Mouse (Mus musculus) lung, embryonic 16.5 days (tissue): ENCODE results near the gene Stoml1. TPM values are rescaled to one million over a fixed set of nuclear protein-coding genes. Genes with fewer than 3 reads are reported as not detected.

Experiments used
- ATAC-seq: fragments of 200-750 bp; cut with Nextera tagmentation; 2 replicates; pipeline ENCODE4 v1.8.0; 2017; ENCODE audit warnings: low read depth, mild to moderate bottlenecking, moderate library complexity
- H3K27ac ChIP-seq: fragments of 300-500 bp; sonication (generic); 2 replicates; pipeline ENCODE4 v1.5.1; 2014; ENCODE audit warnings: mild to moderate bottlenecking, control low read depth, low read length
- H3K27me3 ChIP-seq: fragments of 300-500 bp; sonication (generic); 2 replicates; pipeline ENCODE4 v1.6.1; 2014; ENCODE audit warnings: low read depth, low read length, mixed read lengths; ENCODE audit not compliant: control insufficient read depth, insufficient read depth
- H3K36me3 ChIP-seq: fragments of 300-500 bp; sonication (generic); 2 replicates; pipeline ENCODE4 v1.6.1; 2014; ENCODE audit warnings: low read length; ENCODE audit not compliant: control insufficient read depth, insufficient read depth
- H3K4me1 ChIP-seq: fragments of 300-500 bp; sonication (generic); replicated peaks from 2 replicates; pipeline ENCODE4 v1.6.1; 2014; ENCODE audit warnings: low read length, mixed read lengths; ENCODE audit not compliant: control insufficient read depth, insufficient read depth
- H3K4me2 ChIP-seq: fragments of 300-500 bp; sonication (generic); 2 replicates; pipeline ENCODE4 v1.6.1; 2014; ENCODE audit warnings: low read depth, low read length, control low read depth
- H3K4me3 ChIP-seq: fragments of 300-500 bp; sonication (generic); 2 replicates; pipeline ENCODE4 v1.5.1; 2014; ENCODE audit warnings: mild to moderate bottlenecking, low read length, control low read depth
- H3K9ac ChIP-seq: fragments of 300-500 bp; sonication (generic); 2 replicates; pipeline ENCODE4 v1.6.1; 2014; ENCODE audit warnings: low read length, control low read depth
- H3K9me3 ChIP-seq: fragments of 300-500 bp; sonication (generic); 2 replicates; pipeline ENCODE4 v1.6.1; 2016; ENCODE audit warnings: low read length; ENCODE audit not compliant: control insufficient read depth
- WGBS: fragments of 180-500 bp; shearing (Covaris S2); extraction: QIAGEN DNeasy Blood & Tissue Kit; methylation state at CpG from one replicate; pipeline ENCODE4 v1.1.7; 2014; 5-methylcytosine and 5-hydroxymethylcytosine counted together
- polyA plus RNA-seq: library from polyadenylated mRNA; unstranded; fragments of >200 nt; fragmentation: Nextera tagmentation; extraction: Ambion mirVana; gene quantifications from 2 replicates; pipeline ENCODE4 v1.2.1, GENCODE M21; 2015

Gene Stoml1
- polyA plus RNA-seq, 1 experiment from 2014 or later: 28.7 TPM

DNA sequence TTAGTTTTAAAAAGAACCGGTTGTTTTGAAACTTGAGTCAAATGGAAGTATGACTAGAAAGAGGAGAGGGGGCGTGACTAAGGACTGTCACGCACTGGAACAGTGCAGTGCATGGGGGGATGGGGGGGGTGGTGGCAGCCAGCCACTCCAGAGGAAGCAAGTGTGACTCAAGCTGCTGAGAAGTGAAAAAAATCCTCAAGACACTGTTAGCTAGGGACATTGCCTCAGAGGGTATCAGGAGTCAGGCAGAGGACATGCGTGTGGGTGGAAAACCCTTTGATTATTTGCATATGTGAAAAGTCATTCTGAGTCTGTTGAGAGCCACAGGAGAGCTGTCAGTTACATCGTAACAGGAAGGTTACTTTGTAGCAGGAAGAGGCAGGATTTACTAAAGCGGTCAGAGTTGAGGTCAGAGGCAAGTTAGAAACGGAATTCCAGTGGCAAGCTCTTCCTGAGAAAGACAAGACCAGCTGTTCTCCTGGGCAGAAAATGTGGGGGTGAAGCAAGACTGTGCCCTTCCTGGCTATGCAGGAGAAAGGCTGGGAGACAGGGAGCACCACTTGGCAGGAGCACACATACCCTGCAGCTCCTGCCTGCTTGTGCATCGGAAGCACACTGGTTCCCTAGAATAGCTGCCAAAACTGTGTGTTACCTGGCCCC, 22.3 kb downstream of the Stoml1 start:
- H3K27ac ChIP-seq: peak overlapping the region; percentile 76
- H3K27me3 ChIP-seq: no peaks in the 10 kb centered on the region
- peak overlapping the region; percentile 4; the same call in 1 of the 2 replicates for H3K4me3 ChIP-seq
- H3K9ac ChIP-seq: peak overlapping the region; percentile 30; the same call in 1 of the 2 replicates
- peak; percentile 96 for ATAC-seq
- no peaks in the 10 kb centered on the region for H3K9me3 ChIP-seq
- H3K36me3 ChIP-seq: no peaks in the 10 kb centered on the region
- 3% methylated on average over 8 of the region's 8 CpGs for WGBS
- peak overlapping the region; percentile 37 for H3K4me2 ChIP-seq
- H3K4me1 ChIP-seq: peaks cover 18% of the 10 kb centered on the region

DNA sequence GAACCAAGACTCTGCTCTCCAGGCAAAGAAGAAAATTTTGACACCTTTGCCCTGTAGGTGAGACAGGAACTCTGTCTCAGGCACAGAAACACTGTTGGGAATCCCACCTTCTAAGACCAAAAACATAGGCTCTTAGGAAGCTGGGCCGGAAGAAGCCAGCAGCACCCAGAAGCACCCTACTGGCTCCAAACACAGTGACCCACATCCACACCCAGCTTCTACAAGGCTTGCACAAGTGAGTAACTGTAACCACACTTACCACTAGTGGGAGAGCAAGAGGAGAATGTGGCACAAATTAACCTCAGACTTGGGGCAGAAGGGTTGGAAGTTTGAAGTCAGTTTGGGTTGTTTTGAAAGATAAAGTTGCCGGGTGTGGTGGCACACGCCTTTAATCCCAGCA, 22.8 kb downstream of the Stoml1 start:
- no peak for ATAC-seq
- H3K9me3 ChIP-seq: no peaks in the 10 kb centered on the region
- peak overlapping the region; percentile 30; the same call in 1 of the 2 replicates for H3K9ac ChIP-seq
- peak overlapping the region; percentile 4; the same call in 1 of the 2 replicates for H3K4me3 ChIP-seq
- no peaks in the 10 kb centered on the region for H3K27me3 ChIP-seq
- 62% methylated on average over 3 of the region's 3 CpGs for WGBS
- peak overlapping the region; percentile 76 for H3K27ac ChIP-seq
- no peaks in the 10 kb centered on the region for H3K36me3 ChIP-seq
- H3K4me2 ChIP-seq: peak overlapping the region; percentile 37
- peaks cover 20% of the 10 kb centered on the region for H3K4me1 ChIP-seq

DNA sequence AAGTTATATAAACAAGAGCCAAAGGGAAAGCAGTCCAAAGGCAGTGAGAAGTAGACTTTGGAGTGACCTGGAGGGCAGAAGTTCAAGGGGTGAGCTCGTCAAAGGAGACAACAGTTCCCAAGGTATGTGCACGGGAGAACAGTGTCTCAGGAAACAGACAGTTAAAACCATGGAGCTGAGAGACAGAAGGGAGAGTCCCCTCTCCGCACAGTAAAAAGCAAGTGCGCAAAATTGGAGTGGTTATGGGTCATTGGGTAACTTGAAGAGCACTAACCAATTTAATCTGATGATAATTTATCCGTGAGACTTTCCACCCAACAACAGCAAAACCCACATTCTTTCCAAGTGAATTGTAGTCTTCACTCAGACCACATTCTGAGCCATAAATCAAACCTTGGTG, 23.4 kb downstream of the Stoml1 start:
- H3K27ac ChIP-seq: peak overlapping the region; percentile 16; the same call in 1 of the 2 replicates

DNA sequence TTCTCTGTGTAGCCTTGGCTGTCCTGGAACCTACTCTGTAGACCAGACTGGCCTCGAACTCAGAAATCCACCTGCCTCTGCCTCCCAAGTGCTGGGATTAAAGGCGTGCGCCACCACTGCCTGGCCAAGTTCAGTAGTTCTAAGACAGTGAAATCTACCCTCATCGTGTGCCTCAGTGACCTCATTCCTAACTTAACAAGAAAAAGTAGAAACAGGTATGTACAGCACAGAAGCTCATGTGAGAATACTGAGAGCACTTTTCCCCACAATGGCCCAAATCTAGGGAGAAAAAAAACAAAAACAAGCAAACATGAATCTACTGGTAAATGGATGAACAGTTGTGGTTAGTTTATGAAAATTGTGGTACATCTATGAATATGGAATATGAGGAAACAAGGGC, 25.3 kb downstream of the Stoml1 start:
- no peak for ATAC-seq
- 92% methylated on average over 4 of the region's 4 CpGs for WGBS

More for the DNA sequence above, 23.4 kb downstream of the Stoml1 start:
- 56% methylated on average over 5 of the region's 5 CpGs for WGBS
- no peaks in the 10 kb centered on the region for H3K9me3 ChIP-seq
- no peaks in the 10 kb centered on the region for H3K36me3 ChIP-seq
- no peak for ATAC-seq
- H3K4me3 ChIP-seq: no peak overlapping the region
- H3K27me3 ChIP-seq: no peaks in the 10 kb centered on the region
- H3K4me1 ChIP-seq: peaks cover 20% of the 10 kb centered on the region
- H3K4me2 ChIP-seq: no peak overlapping the region
- H3K9ac ChIP-seq: no peak overlapping the region

DNA sequence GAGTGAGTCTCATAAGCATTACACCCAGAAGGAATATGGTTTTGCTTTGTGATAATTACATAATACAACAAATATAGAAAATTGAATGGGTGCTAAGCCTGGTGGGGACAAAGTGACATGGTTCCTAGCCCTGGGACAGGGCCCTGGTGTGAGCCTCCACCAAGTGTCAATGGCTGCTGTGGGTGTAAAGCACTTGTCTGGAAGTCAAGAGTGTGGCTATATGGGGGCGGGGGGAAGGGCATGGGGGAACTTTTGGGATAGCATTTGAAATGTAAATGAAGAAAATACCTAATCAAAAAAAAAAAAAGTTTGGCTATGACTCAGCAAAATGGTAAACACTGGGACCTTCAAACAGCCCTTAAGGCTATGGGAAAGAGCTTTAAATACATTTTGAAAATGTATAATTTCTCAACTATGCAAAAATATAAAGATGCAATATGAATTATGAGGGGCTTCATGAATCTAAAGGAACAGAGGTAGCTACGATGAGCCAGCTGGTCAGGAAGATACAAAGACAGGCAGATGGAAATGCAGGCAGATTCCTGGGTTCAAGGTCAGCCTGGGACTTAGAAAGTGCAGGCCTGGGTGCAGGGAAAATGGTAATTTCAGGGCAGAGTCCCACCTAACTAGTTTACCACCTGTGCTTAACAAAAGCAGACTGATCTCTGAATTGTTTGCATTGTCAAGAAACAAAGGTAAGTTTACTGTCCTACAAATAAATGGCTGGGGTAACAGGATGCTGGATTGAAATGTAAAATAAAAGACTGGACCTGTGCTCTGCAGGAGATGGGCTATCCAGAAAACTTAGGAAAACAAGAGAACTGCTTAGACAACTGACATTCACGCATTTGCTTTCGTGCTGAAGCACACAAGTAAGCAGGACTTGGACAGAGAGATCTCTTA, 26.1 kb downstream of the Stoml1 start:
- H3K4me1 ChIP-seq: peaks cover 22% of the 10 kb centered on the region
- H3K36me3 ChIP-seq: no peaks in the 10 kb centered on the region
- H3K27ac ChIP-seq: no peak overlapping the region
- WGBS: 59% methylated on average over 4 of the region's 4 CpGs
- H3K27me3 ChIP-seq: no peaks in the 10 kb centered on the region
- no peak overlapping the region for H3K4me2 ChIP-seq
- no peaks in the 10 kb centered on the region for H3K9me3 ChIP-seq
- no peak for ATAC-seq
- no peak overlapping the region for H3K4me3 ChIP-seq
- no peak overlapping the region for H3K9ac ChIP-seq

More for the DNA sequence above, 25.3 kb downstream of the Stoml1 start:
- Histone ChIP-seq H3K9me3 (no peaks in the 10 kb centered on the region), H3K27ac (no peak overlapping the region), H3K9ac (no peak overlapping the region), H3K4me2 (no peak overlapping the region), H3K4me3 (no peak overlapping the region), H3K27me3 (no peaks in the 10 kb centered on the region), H3K36me3 (no peaks in the 10 kb centered on the region), H3K4me1 (peaks cover 20% of the 10 kb centered on the region)

DNA sequence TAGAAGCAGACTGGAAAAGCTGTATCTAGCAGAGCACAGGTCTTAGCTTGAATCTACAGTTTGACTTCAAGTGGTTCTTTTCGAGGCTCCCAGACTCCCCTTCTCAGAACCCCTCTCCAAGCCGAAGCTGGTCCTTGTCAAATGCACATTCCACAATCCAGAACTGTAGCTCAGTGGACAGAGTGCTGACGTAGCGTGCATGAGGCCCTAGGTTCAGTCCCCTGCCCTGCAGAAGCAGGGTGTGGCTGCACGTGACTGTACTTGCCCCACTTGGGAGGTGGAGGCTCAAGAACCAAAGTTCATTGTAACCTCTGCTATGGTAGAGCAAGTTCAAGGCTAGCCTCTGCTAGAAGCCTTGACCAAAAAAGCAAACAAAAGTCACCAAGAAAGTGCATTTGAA, 26.8 kb downstream of the Stoml1 start:
- Histone ChIP-seq H3K9ac (no peak overlapping the region), H3K4me3 (no peak overlapping the region)
- WGBS: 35% methylated on average over 5 of the region's 5 CpGs

DNA sequence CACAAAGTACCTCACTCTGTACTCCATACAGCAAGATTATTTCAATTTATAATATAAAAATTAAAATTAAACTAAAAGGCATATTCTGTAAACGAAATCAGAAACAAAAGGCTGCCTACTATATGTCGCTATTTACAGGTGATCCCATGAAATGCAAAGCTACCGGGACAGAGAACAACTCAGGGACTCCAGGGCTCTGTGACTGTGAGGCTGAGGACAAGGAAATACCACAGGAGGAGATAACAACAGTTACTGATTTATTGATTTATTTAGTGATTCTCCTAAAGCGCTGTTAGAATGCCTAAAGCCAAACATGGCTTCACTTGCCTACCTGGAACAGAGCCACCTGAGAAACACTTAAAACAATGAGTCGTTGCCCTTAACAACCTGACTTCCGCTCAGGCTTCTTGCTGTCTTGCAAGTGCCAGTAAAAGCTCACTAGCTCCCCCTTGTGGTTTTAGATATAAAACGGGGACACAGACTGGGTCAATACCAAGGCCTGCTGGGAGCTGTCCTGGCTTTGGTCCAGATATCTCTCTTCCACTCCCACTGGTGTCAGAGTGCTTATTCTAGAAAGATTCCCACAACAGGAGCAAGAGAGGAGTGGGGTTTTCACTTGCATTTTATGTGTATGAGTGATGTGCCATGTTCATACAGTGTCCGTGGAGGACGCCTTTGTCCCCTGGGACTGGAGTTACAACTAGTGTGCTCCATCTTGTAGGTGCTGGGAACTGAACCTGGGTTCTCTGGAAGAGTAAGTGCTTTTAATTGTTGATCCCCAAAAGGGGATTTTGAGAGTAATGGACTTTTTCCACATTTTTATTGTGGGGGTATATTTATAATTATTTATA, 27.5 kb downstream of the Stoml1 start:
- Histone ChIP-seq H3K9ac (no peak overlapping the region), H3K4me3 (no peak overlapping the region), H3K4me1 (peaks cover 11% of the 10 kb centered on the region), H3K27ac (no peak overlapping the region), H3K4me2 (no peak overlapping the region), H3K9me3 (no peaks in the 10 kb centered on the region), H3K27me3 (no peaks in the 10 kb centered on the region), H3K36me3 (no peaks in the 10 kb centered on the region)
- 36% methylated on average over 9 of the region's 9 CpGs for WGBS
- peak; percentile 62 for ATAC-seq

More for the DNA sequence above, 26.8 kb downstream of the Stoml1 start:
- H3K27ac ChIP-seq: no peak overlapping the region
- no peak for ATAC-seq
- H3K36me3 ChIP-seq: no peaks in the 10 kb centered on the region
- H3K4me2 ChIP-seq: no peak overlapping the region
- H3K4me1 ChIP-seq: peaks cover 18% of the 10 kb centered on the region
- no peaks in the 10 kb centered on the region for H3K27me3 ChIP-seq
- H3K9me3 ChIP-seq: no peaks in the 10 kb centered on the region

DNA sequence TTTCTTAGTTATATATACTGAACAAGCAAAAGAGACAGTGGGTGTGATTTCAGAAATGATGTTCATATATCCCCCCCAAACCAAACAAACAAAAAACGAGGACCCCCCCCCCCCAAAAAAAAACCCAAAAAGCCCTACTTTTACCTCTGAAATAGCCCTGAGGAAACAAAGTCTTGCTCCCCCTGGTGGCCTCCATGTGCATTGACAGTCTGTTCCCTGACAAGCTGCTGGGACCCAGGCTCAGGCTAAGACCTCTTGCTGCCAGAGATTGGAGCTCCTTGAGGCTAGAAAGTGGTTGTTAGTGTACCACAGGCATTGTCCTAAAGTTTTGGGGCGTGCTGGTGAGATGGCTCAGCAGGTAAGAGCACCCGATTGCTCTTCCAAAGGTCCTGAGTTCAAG, 28.6 kb downstream of the Stoml1 start:
- no peak overlapping the region for H3K4me2 ChIP-seq
- 49% methylated on average over 3 of the region's 3 CpGs for WGBS
- no peaks in the 10 kb centered on the region for H3K9me3 ChIP-seq
- H3K4me3 ChIP-seq: no peak overlapping the region
- no peaks in the 10 kb centered on the region for H3K27me3 ChIP-seq
- no peak for ATAC-seq
- H3K4me1 ChIP-seq: peaks cover 8% of the 10 kb centered on the region
- no peak overlapping the region for H3K27ac ChIP-seq
- no peaks in the 10 kb centered on the region for H3K36me3 ChIP-seq
- no peak overlapping the region for H3K9ac ChIP-seq
